Mouse (Mus musculus): ENCODE results near the gene Sh3bgrl3. TPM values are rescaled to one million over a fixed set of nuclear protein-coding genes. Genes with fewer than 3 reads are reported as not detected.

Sh3bgrl3 gene
- polyA plus RNA-seq, 1 experiment from 2014 or later: 312 TPM

- H3K9ac ChIP-seq: no peak overlapping the region
- WGBS: 82% methylated on average over 8 of the region's 8 CpGs
- ATAC-seq (ENCODE audit: low FRiP score, low read depth): no peak
Observed at GRCm38 (mm10) chr4:134117012-134117411, 11.6 kb downstream of the Sh3bgrl3 start.

GRCm38 (mm10) chr4:134116501-134116900 lies 12.1 kb downstream of the Sh3bgrl3 start:
- H3K9me3 ChIP-seq: no peaks in the 10 kb centered on the region
- H3K36me3 ChIP-seq: no peaks in the 10 kb centered on the region
- no peak for ATAC-seq (ENCODE audit: low FRiP score, low read depth)
- no peaks in the 10 kb centered on the region for H3K27me3 ChIP-seq (replicated peaks)
- H3K4me3 ChIP-seq: no peak overlapping the region
- H3K27ac ChIP-seq: no peak overlapping the region
- peaks cover 6% of the 10 kb centered on the region for H3K4me1 ChIP-seq
- H3K9ac ChIP-seq: no peak overlapping the region
- WGBS: 87% methylated on average over 2 of the region's 2 CpGs
- no peak overlapping the region for H3K4me2 ChIP-seq (replicated peaks)

More at GRCm38 (mm10) chr4:134117012-134117411, 11.6 kb downstream of the Sh3bgrl3 start:
- H3K4me3 ChIP-seq: no peak overlapping the region
- peaks cover 8% of the 10 kb centered on the region for H3K4me1 ChIP-seq
- H3K27ac ChIP-seq: no peak overlapping the region
- H3K36me3 ChIP-seq: no peaks in the 10 kb centered on the region
- no peaks in the 10 kb centered on the region for H3K9me3 ChIP-seq
- no peak overlapping the region for H3K4me2 ChIP-seq (replicated peaks)
- H3K27me3 ChIP-seq (replicated peaks): no peaks in the 10 kb centered on the region

- no peak overlapping the region for H3K9ac ChIP-seq
- peaks cover 6% of the 10 kb centered on the region; the same call in 1 of the 2 replicates for H3K4me1 ChIP-seq
- 85% methylated on average over 16 of the region's 16 CpGs for WGBS
- no peaks in the 10 kb centered on the region for H3K9me3 ChIP-seq
- H3K36me3 ChIP-seq: no peaks in the 10 kb centered on the region
- no peak overlapping the region for H3K4me2 ChIP-seq (replicated peaks)
- no peaks in the 10 kb centered on the region for H3K27me3 ChIP-seq (replicated peaks)
- no peak for ATAC-seq (ENCODE audit: low FRiP score, low read depth)
- H3K27ac ChIP-seq: no peak overlapping the region
- no peak overlapping the region for H3K4me3 ChIP-seq
Observed at GRCm38 (mm10) chr4:134115215-134116144, 13.1 kb downstream of the Sh3bgrl3 start.

GRCm38 (mm10) chr4:134114038-134114437 lies 14.6 kb downstream of the Sh3bgrl3 start:
- Histone ChIP-seq H3K27ac (no peak overlapping the region), H3K4me3 (no peak overlapping the region), H3K9me3 (no peaks in the 10 kb centered on the region), H3K4me2 (replicated peaks) (no peak overlapping the region), H3K27me3 (replicated peaks) (no peaks in the 10 kb centered on the region), H3K36me3 (no peaks in the 10 kb centered on the region), H3K4me1 (peaks cover 9% of the 10 kb centered on the region; the same call in 1 of the 2 replicates), H3K9ac (no peak overlapping the region)
- no peak for ATAC-seq (ENCODE audit: low FRiP score, low read depth)
- 90% methylated on average over 4 of the region's 4 CpGs for WGBS

- no peak for ATAC-seq (ENCODE audit: low FRiP score, low read depth)
- 0 out of 2 replicates have a peak overlapping the region, but pooled peaks have one; percentile 0 for H3K4me2 ChIP-seq (replicated peaks)
- WGBS: 55% methylated on average over 10 of the region's 10 CpGs
- H3K9me3 ChIP-seq: no peaks in the 10 kb centered on the region
- H3K9ac ChIP-seq: 0 out of 2 replicates have a peak overlapping the region, but pooled peaks have one; percentile 5
- H3K4me1 ChIP-seq: peaks cover 9% of the 10 kb centered on the region; the same call in 1 of the 2 replicates
- no peaks in the 10 kb centered on the region for H3K36me3 ChIP-seq
- H3K27me3 ChIP-seq (replicated peaks): no peaks in the 10 kb centered on the region
- H3K27ac ChIP-seq: no peak overlapping the region
- no peak overlapping the region for H3K4me3 ChIP-seq
Observed at GRCm38 (mm10) chr4:134113356-134113994, 15.1 kb downstream of the Sh3bgrl3 start.

- ATAC-seq (ENCODE audit: low FRiP score, low read depth): no peak
- 85% methylated on average over 6 of the region's 6 CpGs for WGBS
- Histone ChIP-seq H3K9me3 (no peaks in the 10 kb centered on the region), H3K9ac (no peak overlapping the region), H3K4me1 (peaks cover 9% of the 10 kb centered on the region; the same call in 1 of the 2 replicates), H3K27me3 (replicated peaks) (no peaks in the 10 kb centered on the region), H3K27ac (no peak overlapping the region), H3K36me3 (no peaks in the 10 kb centered on the region), H3K4me2 (replicated peaks) (no peak overlapping the region), H3K4me3 (no peak overlapping the region)
Observed at GRCm38 (mm10) chr4:134112403-134112802, 16.2 kb downstream of the Sh3bgrl3 start.

GRCm38 (mm10) chr4:134110653-134111052 lies 17.9 kb downstream of the Sh3bgrl3 start:
- Histone ChIP-seq H3K4me1 (peaks cover 19% of the 10 kb centered on the region; the same call in 1 of the 2 replicates), H3K4me2 (replicated peaks) (no peak overlapping the region), H3K27ac (no peak overlapping the region), H3K4me3 (no peak overlapping the region), H3K9me3 (no peaks in the 10 kb centered on the region), H3K36me3 (no peaks in the 10 kb centered on the region), H3K9ac (no peak overlapping the region), H3K27me3 (replicated peaks) (no peaks in the 10 kb centered on the region)
- WGBS: 42% methylated on average over 3 of the region's 3 CpGs
- ATAC-seq (ENCODE audit: low FRiP score, low read depth): no peak

GRCm38 (mm10) chr4:134108196-134108595 lies 20.4 kb downstream of the Sh3bgrl3 start:
- ATAC-seq (ENCODE audit: low FRiP score, low read depth): no peak
- Histone ChIP-seq H3K36me3 (no peaks in the 10 kb centered on the region), H3K27me3 (replicated peaks) (no peaks in the 10 kb centered on the region; the same call in 1 of the 2 replicates), H3K9ac (no peak overlapping the region), H3K4me3 (no peak overlapping the region), H3K4me1 (peaks cover 16% of the 10 kb centered on the region; the same call in 1 of the 2 replicates), H3K4me2 (replicated peaks) (no peak overlapping the region), H3K9me3 (no peaks in the 10 kb centered on the region), H3K27ac (no peak overlapping the region)
- WGBS: 61% methylated on average over 5 of the region's 5 CpGs

- Histone ChIP-seq H3K9ac (no peak overlapping the region), H3K4me3 (no peak overlapping the region), H3K27ac (no peak overlapping the region), H3K36me3 (no peaks in the 10 kb centered on the region), H3K9me3 (no peaks in the 10 kb centered on the region), H3K4me2 (replicated peaks) (no peak overlapping the region), H3K27me3 (replicated peaks) (no peaks in the 10 kb centered on the region; the same call in 1 of the 2 replicates), H3K4me1 (peaks cover 20% of the 10 kb centered on the region; the same call in 1 of the 2 replicates)
- no peak for ATAC-seq (ENCODE audit: low FRiP score, low read depth)
- 89% methylated on average over 7 of the region's 7 CpGs for WGBS
Observed at GRCm38 (mm10) chr4:134107730-134108129, 20.9 kb downstream of the Sh3bgrl3 start.

- H3K27me3 ChIP-seq (replicated peaks): no peaks in the 10 kb centered on the region; the same call in 1 of the 2 replicates
- H3K36me3 ChIP-seq: no peaks in the 10 kb centered on the region
- 69% methylated on average over 7 of the region's 7 CpGs for WGBS
- no peaks in the 10 kb centered on the region for H3K9me3 ChIP-seq
- no peak overlapping the region for H3K4me2 ChIP-seq (replicated peaks)
- peaks cover 21% of the 10 kb centered on the region; the same call in 1 of the 2 replicates for H3K4me1 ChIP-seq
- no peak overlapping the region for H3K4me3 ChIP-seq
- no peak overlapping the region for H3K27ac ChIP-seq
- no peak for ATAC-seq (ENCODE audit: low FRiP score, low read depth)
- H3K9ac ChIP-seq: no peak overlapping the region
Observed at GRCm38 (mm10) chr4:134106105-134106504, 22.5 kb downstream of the Sh3bgrl3 start.

GRCm38 (mm10) chr4:134102742-134103119 lies 25.9 kb downstream of the Sh3bgrl3 start:
- H3K36me3 ChIP-seq: no peaks in the 10 kb centered on the region
- peak; percentile 67 for ATAC-seq (ENCODE audit: low FRiP score, low read depth)
- no peaks in the 10 kb centered on the region for H3K9me3 ChIP-seq
- peak overlapping the region; percentile 70 for H3K4me2 ChIP-seq (replicated peaks)
- peak overlapping the region; percentile 75 for H3K4me3 ChIP-seq
- H3K9ac ChIP-seq: peak overlapping the region; percentile 59
- no peaks in the 10 kb centered on the region; the same call in 1 of the 2 replicates for H3K27me3 ChIP-seq (replicated peaks)
- 5% methylated on average over 21 of the region's 21 CpGs for WGBS
- no peak overlapping the region for H3K27ac ChIP-seq
- peaks cover 18% of the 10 kb centered on the region; the same call in 1 of the 2 replicates for H3K4me1 ChIP-seq

Measured in neural tube, embryonic 12.5 days (tissue).